Mouse (Mus musculus) ES-E14 (cell line): ENCODE data around the gene Ufm1. TPM values are rescaled to one million over a fixed set of nuclear protein-coding genes. Genes with fewer than 3 reads are reported as not detected.

ENCODE experiments used
- DNase-seq: peaks from one replicate; pipeline ENCODE4 v3.0.0-alpha.2; 2013; ENCODE audit warnings: low read depth, low spot score
- H3K27ac ChIP-seq: 2 replicates; pipeline ENCODE4 v1.5.1; 2012; ENCODE audit warnings: low read depth, mild to moderate bottlenecking, low read length, moderate library complexity, mixed read lengths; ENCODE audit not compliant: poor library complexity, insufficient read depth, severe bottlenecking
- H3K36me3 ChIP-seq: 2 replicates; pipeline ENCODE4 v1.6.1; 2012; ENCODE audit warnings: mild to moderate bottlenecking, low read length, moderate library complexity, mixed read lengths; ENCODE audit not compliant: control insufficient read depth, poor library complexity, insufficient read depth, severe bottlenecking
- H3K4me1 ChIP-seq, 2 experiments: fragments of 150-350 bp in 1 of 2; sonication (generic) in 1 of 2; 2 replicates each; pipeline ENCODE4 v1.6.1; 2012; ENCODE audit warnings: low read length in 2 of 2, mild to moderate bottlenecking in 1 of 2, mixed read lengths in 1 of 2; ENCODE audit not compliant: control insufficient read depth in 2 of 2, insufficient read depth in 2 of 2, poor library complexity in 1 of 2
- H3K4me3 ChIP-seq, 2 experiments: fragments of 150-350 bp in 1 of 2; sonication (generic) in 1 of 2; 2 replicates each; pipeline ENCODE4 v1.5.1; 2012; ENCODE audit warnings: low read length in 2 of 2, low read depth in 1 of 2, mild to moderate bottlenecking in 1 of 2, mixed read lengths in 1 of 2; ENCODE audit not compliant: insufficient read depth in 1 of 2, poor library complexity in 1 of 2, severe bottlenecking in 1 of 2
- H3K9ac ChIP-seq: 2 replicates; pipeline ENCODE4 v1.6.1; 2012; ENCODE audit warnings: low read depth, mild to moderate bottlenecking, low read length, mixed read lengths; ENCODE audit not compliant: poor library complexity, insufficient read depth, severe bottlenecking
- H3K9me3 ChIP-seq: fragments of 150-350 bp; sonication (generic); 2 replicates; pipeline ENCODE4 v1.6.1; 2012; ENCODE audit warnings: low read depth, mild to moderate bottlenecking, low read length; ENCODE audit not compliant: control insufficient read depth, insufficient read depth
- CHD2 ChIP-seq: IDR thresholded peaks from 2 replicates; pipeline ENCODE4 v1.6.1; 2014; ENCODE audit warnings: mild to moderate bottlenecking, low read depth, low read length, inconsistent platforms
- ZC3H11A ChIP-seq: IDR thresholded peaks from 2 replicates; pipeline ENCODE4 v1.6.1; 2012; ENCODE audit warnings: low read depth, mild to moderate bottlenecking, inconsistent platforms, low read length, borderline replicate concordance
- ZNF384 ChIP-seq: IDR thresholded peaks from 2 replicates; pipeline ENCODE4 v1.6.1; 2012; ENCODE audit warnings: low read depth, low read length, inconsistent platforms
- in situ Hi-C, 2 experiments: fragments of 600-800 bp; cut with MboI; formaldehyde crosslinking; loops; one replicate each; pipeline ENCODE4 v1.15.1; 2025; ENCODE audit warnings: low sequenced_read_pairs in 2 of 2, inconsistent platforms in 1 of 2; ENCODE audit not compliant: unreplicated experiment in 2 of 2
- total RNA-seq: library from RNA; depleted of rRNA; stranded (reverse); fragments of 300-350 nt; gene quantifications from 2 replicates; pipeline ENCODE4 v1.2.3, GENCODE M21; 2012; rRNA removed

The Ufm1 gene
- total RNA-seq, 1 experiment: 47.2 TPM

- H3K4me3 ChIP-seq: no peak overlapping the region
These were observed 50.1 kb downstream of the Ufm1 start for GRCm38 (mm10) chr3:53813421-53813977.

More at GRCm38 (mm10) chr3:53813421-53813977, 50.1 kb downstream of the Ufm1 start:
- H3K9ac ChIP-seq: no peak overlapping the region
- H3K27ac ChIP-seq: no peak overlapping the region
- DNase-seq: no peak
- TF ChIP-seq CHD2: no peak
- TF ChIP-seq ZC3H11A: no peak
- no peak for TF ChIP-seq ZNF384
- no peaks in the 10 kb centered on the region for H3K9me3 ChIP-seq
- H3K36me3 ChIP-seq: no peaks in the 10 kb centered on the region
- H3K4me1 ChIP-seq: no peaks in the 10 kb centered on the region
- in situ Hi-C loops: no loop called here

Other genes starting within 250 kb of the Ufm1 start
- 7.9 and 21.1 TPM in 2 replicates for gene Frem2, start 206.5 kb downstream of the Ufm1 start, total RNA-seq
- gene Gm10985, start 18.7 kb downstream of the Ufm1 start, total RNA-seq: not detected in 2 replicates